Mouse (Mus musculus): ENCODE measurements at regions not wholly inside any gene's neighbourhood (a gene's known extent, or its start where the extent isn't known, plus 50 kb on each side); places are given as distances from the start of the nearest gene placed in this dataset.

- no peak for TF ChIP-seq CTCF (IDR thresholded peaks at IDR 0.05; ENCODE audit: control insufficient read depth, insufficient read depth, insufficient read length)
- no peak for TF ChIP-seq USF1 (IDR thresholded peaks at IDR 0.05; ENCODE audit: low read depth)
- no peak for TF ChIP-seq MYOD1 (IDR thresholded peaks at IDR 0.05; ENCODE audit: control insufficient read depth, insufficient read length, low read depth)
- TF ChIP-seq FOSL1 (IDR thresholded peaks at IDR 0.05; ENCODE audit: insufficient read depth, low read length, poor library complexity, severe bottlenecking) = no peak
- no peak for TF ChIP-seq MYOG (IDR thresholded peaks at IDR 0.05; ENCODE audit: control insufficient read depth, extremely low read depth, insufficient read length)
- no peak for TF ChIP-seq MAX (IDR thresholded peaks at IDR 0.05)
- TF ChIP-seq CEBPB (IDR thresholded peaks at IDR 0.05; ENCODE audit: low read depth) = no peak
These were observed 233.1 kb downstream of the Map2k6 start for GRCm38 (mm10) chr11:110632001-110632400.
